Mouse (Mus musculus) brain, embryonic 18.5 days (tissue): ENCODE results near the gene Gm9857.

Experiments
- DNase-seq: peaks from one replicate; pipeline ENCODE4 v3.0.0-alpha.2; 2012; ENCODE audit warnings: low read depth, low spot score

Gm9857 gene

DNA sequence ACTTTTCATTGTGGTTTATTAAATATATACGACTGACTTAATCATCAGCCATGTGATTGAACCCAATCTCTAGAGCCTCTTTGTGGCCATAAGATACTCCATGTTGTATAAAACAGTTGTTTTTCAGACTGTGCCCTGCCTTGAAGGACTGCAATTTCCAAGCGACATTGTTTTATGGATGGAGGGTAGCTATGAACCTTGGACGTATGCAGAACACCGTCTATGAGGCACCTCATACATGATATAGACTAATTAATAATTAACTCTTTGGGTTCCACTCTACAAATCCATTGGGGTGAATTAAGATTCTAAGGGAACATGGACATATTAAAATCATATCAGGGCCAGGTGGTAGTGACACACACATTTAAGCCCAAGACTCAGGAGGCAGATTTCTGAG, 14.6 kb downstream of the Gm9857 start:
- no peak for DNase-seq

DNA sequence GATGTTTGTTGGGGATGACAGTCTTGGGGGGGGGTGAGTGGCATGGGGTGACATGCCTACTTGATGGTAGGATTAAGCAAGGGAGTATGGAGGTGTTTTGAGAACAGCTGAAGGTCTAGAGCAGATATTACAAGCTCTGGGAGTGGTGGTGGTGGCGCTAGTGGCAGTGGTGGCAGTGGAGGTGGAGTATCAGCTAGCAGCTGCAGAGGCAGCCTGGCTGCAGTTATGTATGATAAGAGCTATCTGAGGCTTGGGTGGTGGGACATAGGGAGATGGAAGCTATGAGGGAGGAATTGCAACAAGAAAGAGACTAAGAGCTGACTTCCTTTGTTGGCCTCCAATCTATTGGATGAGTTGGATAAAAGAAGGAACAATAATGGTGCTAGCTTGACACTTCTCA, 18.4 kb downstream of the Gm9857 start:
- no peak for DNase-seq

DNA sequence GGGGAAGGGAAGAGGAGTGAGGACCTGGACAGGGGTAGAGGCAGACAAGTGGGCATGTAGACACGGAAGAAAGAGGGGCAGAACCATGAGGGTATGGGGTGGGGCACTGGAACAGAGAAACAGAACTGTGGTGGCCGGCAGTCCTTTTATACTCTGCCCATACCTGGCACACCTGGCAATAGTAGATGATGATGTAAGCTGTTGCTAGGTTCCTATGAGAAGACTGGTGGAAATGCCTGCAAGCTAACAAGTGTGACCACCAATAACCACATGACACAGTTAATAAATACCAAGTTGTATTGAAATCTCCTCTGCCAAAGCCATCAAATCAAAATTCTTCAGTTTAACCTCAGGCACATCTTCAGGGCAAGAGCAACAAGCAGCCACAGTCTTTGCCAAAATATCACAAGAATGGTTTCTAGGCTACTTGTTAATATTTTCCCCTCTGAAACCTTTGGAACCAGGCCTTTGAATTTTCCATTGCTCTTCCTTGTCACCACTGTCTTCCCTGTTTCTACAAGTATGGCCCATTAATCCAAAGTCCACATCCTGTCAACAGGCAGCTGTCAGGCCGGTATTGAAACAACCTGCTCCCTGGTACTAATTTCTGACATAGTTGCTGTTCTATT, 19.7 kb downstream of the Gm9857 start:
- no peak for DNase-seq

DNA sequence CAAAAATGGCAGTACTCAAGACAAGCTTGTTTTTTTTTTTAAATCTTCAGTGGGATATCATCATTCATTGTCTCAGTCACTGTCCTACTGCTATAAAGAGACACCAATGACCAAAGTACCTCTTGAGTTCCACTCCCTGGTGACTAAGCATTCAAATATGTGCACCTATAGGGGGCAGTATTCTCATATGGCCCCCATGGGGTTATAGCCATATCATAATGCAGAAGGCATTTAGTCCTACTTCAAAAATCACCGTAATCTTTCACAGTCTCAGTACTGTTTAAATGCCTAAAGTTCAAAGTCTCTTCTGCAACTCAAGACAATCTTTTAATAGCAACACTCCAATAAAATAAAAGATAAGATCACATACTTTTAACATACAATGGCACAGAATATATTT, 21.4 kb downstream of the Gm9857 start:
- no peak for DNase-seq

DNA sequence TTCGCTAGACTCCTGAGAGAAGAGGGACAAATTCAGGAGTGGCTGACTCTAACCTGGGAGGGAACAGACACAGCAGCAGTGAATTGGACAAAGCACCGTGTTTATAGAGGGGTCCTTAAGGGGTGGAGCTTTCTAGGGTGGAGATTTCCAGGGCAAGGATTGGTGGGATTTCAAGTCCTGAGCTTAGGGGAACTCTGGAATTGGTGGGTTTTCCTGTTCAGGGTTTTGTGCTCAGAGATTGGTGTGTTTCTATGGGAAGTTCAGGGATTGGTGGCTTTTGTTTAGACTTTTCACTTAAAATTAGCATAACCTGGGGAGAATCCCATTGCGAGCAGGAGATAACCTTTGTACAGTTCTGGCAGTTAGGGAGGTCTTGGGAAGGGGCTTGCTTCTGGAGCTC, 22.3 kb downstream of the Gm9857 start:
- no peak for DNase-seq

DNA sequence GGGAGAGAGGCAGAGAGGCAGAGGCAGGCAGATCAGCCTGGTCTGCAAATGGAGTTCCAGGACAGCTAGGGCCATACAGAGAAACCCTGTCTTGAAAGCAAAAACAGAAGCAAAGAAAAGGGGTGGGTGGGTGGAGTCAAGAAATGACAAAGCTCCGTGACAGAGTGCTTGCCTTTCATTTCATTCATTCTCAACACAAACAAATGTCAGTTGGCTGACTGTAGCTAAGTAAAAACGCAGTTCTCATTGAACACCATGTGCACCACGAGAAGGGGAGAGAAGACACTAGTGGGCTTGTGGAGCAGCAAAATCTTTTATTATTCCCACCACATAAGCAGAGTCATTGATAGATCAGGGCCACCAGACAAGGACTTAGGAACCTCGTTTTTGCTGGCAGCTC, 23.4 kb downstream of the Gm9857 start:
- DNase-seq, result no peak

DNA sequence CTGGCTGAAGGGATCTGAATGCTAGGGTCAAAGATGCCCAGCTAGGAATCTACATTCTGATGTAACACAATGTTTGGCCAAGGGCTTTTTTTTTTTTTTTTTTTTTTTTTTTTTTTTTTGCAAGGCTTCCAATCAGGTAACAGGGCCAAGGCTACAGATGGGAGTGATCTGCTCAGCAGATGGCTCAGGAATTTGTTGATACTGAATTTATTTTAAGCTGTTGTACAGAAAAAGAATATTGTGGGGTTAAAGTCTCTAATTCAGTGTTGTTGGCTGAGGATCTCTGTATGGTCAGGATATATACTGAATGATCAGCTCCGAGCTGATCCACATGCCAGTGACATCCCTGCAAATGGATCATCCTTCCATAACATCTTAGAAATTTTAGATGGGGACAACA, 24.2 kb downstream of the Gm9857 start:
- no peak for DNase-seq

DNA sequence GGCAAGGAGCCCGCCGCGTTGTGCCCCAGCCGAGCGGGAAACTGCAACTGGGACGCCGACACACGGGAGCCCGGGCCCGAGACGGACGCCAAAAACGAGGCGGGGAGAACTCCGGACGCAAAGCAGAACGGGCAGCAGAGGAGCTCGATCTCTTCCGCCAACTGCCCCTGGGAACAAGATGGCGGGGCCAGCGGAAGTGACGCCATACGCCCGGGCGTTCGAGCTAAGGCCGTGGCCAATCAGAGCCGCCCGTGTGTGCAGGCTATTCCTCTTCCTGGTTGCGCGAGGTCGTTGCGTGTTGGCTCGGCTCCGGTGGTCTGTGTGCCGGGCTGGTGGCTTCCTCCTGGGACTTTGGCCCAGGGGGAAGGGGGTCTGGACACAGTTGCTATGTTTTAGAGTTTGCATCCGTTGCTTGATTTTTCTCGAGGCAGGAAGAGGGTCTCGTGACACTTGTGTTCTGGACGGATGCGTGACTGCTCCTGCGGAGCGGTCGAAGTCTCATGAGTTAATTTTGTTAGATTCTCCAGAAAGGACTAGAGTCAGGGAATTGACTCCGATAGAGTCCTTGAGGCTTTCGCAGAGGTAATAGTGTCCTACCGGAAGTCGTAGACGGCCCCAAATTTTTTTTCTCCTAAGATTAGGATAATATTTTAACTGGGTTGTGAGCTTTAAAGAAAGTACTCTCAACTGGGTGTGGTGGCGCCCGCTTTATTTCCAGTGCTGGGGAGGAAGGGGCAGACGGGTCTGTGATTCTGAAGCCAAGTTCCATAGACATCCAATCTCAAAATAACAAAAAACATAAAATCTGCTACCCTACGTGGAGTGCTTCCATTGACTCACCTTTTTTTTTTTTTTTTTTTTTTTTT, 28.5 kb downstream of the Gm9857 start, which contains the start of gene Prpf38b:
Gene Prpf38b, minus strand, starts transcription at position 180 of the 866 bp plus-strand sequence.
- DNase-seq, result peak; percentile 91

DNA sequence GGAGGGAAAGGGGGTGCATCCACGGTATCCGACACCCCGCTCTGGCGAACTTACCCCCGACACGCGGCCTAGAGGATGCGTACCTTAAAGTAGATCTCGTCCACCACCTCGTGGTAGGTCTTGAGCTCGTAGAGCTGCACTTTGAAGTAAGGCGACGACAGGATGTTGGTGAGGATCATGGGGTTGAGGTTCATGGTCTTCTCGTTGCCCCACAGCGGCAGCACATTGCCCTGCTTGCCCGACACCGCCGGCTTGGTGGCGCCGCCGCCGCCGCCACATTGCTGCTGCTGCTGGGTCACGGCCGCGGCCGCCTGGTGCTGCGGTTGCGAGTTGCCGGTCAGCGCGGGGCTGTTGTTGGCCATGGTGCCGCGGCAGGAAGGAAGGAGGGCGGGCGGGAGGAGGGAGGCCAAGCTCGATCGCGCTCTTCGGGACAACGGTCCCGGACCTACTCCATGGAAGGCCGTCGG, 29.1 kb downstream of the Gm9857 start:
- DNase-seq, result no peak

DNA sequence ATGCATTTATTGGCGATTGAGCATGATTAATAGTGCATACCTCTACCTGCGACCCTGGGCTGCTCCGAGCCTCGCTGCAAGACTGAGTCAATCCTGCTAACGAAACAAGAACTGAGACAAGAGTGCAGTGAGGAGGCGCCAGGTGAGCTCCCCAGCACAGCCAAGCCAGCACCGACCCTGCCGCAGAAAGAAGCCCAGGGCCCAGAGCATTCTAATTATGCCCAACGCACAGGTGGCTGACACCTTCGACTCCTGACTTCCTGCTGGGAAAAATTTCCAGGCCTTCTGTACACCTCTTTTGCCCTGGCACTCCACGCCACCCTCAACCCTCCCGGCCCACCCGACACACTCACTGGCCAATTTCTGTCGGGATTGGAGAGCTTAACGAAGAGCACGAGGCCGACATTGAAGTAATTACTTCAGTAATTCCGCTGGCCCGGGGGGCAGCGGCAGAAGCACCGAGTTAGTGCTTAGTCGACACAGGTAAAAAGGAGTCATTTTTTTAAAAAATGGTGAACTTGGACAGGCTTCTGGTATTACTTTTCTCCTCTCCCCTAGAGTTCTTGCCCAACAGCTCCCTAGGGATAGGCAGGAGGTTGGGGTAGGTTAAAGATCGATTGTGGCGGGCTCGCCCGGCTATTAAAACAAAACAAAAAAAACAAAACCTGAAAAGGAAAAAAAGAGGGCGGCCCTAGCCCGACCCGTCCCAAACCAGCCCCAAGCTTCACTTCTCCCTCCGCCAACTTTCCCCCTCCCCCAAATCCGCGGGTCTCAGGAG, 29.8 kb downstream of the Gm9857 start:
- no peak for DNase-seq

DNA sequence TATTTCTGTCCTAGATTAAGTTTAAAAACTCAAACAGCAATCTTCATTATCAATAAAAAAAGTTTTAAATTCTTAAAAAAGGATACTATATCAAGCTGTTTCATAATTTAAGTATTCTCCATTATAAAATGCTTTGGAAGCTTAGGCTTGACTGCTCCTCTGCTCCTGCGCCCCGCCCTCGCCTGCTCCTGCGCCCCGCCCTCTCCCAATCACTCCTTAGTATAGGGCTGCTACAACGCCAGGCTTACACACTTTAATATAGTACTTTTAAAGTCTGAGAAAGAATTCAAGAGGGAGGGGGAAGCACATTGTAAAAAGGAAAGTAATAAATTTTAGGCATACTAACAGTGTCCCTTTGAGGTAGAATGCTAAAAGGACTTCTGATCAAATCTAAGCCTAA, 37.3 kb downstream of the Gm9857 start:
- no peak for DNase-seq

DNA sequence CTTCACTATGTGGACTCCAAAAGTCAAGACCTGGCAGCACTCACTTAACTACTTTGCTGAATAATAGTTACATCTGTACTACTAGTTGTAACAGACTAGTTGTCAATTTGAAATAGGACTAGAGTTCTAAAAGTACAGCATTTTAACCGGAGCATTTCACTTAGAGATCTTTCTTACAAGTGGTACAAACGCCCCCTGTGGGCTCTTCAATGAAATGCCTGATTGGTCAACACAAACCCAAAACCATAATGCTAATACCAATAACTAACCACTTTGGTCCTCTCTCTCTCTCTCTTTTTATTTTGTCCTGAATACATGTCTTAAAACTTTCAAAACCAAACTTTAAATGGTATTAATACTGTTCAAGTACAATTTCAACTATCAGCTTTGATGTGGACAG, 38.2 kb downstream of the Gm9857 start:
- DNase-seq, result no peak

DNA sequence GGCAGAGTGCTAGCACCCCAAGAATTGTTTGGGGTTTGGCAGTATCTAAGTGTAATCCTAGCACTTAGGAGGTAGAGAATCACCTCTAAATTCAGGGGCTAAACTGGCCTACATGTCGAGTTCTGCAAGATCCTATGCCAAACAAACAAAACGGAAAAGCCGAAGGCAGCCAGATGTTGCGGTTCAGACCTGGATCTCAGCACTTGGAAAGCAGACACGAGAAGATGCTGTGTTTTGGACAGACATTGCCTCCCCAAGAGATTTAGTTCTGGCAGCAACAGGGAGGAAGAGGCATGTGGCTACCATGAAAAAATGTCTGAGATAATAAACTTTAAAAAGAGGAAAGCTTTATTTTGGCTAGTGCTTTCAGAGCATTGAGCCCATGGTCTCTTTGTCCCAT, 39.6 kb downstream of the Gm9857 start:
- DNase-seq, result no peak

DNA sequence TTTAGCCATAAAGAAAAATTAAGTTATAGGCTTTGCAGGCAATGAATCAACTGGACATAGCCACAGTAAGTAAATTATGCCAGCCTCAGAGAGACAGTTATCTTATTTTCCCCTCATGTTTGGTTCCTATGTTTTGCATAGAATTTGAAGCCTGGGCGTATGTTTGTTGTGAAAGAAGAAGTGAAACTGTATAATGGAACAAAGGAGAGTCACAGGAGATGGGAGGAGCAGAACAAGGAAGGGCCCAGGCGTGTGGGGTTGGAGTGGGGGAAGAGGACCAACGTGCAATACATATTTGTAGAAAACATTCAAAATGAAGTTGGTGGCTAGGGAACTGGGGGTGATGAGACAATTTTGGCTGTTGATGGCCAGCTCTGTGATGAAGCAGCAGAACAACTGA, 40.1 kb downstream of the Gm9857 start:
- no peak for DNase-seq

DNA sequence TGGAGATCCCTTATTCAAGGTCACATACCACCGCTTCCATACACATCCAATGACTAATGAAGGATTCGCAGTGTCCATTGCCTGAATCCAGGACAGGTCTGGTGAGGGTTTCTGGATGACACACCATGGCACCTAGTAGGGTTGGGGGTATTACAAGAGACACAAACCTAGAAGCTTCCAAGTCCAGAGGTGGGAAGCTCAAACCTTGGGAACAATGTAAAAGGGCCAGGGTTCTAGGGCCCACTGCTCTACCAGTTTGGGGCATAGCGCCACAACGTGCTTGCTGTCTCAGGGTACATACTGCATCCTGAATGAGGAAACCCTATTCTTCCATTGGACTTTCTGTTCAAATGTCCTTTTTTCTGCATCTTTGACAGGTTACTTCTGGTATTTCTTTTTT, 41.6 kb downstream of the Gm9857 start:
- no peak for DNase-seq

DNA sequence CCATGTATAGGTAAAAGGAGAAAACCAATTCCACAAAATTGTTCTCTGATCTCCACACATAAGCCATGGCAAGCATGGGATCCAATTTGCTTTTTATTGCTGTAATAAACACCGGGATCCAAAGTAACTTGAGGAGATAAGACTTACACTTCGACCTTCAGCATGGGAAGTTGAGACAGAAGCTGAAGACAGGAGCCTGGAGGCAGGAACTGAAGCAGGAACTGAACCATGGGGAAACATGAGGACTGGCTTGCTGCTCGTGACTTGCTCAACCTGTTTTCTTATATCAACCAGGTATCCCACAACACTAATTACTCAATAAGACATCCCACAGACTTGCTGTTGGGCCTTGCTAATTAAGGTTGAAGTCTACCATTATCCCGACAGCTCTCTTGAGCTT, 47.3 kb downstream of the Gm9857 start:
- DNase-seq, result no peak

DNA sequence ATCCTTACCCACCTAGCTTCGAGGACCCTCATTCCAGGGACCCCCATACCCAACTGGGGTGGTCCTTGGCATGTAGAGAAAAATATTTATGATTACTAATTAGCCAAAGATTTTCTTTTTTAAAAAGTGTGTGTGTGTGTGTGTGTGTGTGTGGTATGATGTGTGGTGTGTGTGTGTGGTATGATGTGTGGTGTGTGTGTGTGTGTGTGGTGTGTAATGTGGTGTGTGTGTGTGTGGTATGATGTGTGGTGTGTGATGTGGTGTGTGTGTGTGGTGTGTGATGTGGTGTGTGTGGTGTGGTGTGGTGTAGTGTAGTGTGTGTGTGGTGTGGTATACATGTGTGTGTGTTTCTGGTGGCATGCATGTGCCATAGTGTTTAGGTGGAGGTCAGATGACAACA, 48.2 kb downstream of the Gm9857 start:
- no peak for DNase-seq
